Mouse (Mus musculus): ENCODE measurements around the gene Adamtsl3.

Gene Adamtsl3

DNA sequence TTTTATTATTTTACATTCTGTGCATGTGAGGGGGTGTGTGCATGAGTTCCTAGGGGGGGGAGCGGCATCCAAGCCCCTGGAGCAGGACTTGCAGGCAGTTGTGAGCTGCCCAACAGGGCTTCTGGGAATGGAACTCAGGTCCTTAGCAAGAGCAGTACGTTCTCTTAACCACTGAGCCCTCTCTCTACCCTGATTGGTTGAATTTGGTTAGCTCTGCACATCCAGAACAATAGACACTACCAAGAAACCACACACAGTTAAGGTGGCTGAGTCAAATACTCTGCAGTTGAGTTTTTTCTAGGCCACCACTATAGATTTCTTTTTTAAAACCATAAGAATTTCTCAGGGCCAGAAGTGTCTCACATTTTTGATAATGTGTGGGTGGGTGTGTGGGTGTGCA lies 158.7 kb downstream of the Adamtsl3 start:
- DNase-seq (ENCODE audit: extremely low spot score, low read depth, low spot score) = no peak

DNA sequence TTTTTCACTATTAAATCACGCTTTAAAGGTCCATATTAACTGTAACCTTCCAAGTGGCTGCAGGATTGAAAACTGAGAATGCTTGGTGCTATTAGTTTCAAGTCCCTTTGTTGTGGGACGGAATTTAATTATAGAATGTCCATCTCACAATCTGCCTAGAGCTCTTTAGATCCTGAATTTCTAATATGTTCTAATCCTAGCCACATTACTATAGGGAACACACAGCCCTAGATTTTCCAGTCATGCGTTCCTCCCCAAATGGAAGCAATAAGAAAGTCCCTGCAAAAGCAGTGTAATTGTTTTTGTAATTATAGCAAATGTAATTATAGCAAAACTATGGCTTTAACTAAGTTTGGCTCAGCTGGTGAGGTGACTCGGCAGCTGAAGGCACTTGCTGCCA lies 161.6 kb downstream of the Adamtsl3 start:
- no peak for DNase-seq (ENCODE audit: extremely low spot score, low read depth, low spot score)

- no peak for DNase-seq (ENCODE audit: extremely low spot score, low read depth, low spot score)
These were observed 165.8 kb downstream of the Adamtsl3 start for GRCm38 (mm10) chr7:82501306-82501705.

GRCm38 (mm10) chr7:82502511-82502910 lies 167.0 kb downstream of the Adamtsl3 start:
- DNase-seq (ENCODE audit: extremely low spot score, low read depth, low spot score) = no peak

DNA sequence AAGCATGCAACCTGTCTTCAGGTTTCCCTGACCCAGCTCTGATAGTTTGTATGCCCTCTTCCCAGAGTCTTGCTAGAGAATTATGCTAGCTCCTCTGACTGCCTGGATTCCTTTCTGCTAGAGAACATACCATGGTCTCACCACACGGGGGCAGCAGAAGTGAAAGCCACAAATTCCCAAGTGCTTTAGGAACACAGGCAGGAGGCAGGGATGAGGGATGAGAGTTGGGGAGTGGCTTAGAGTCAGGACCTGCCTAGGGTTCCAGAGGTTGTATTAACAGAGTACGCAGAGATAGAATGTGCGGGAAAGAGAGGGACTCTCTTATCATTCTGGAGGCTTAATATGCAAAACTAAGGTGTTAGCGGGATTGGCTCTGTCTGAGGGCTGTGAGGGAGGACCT lies 168.6 kb downstream of the Adamtsl3 start:
- peak; percentile 58 for DNase-seq (ENCODE audit: extremely low spot score, low read depth, low spot score)

GRCm38 (mm10) chr7:82530583-82530982 lies 195.1 kb downstream of the Adamtsl3 start:
- no peak for DNase-seq (ENCODE audit: extremely low spot score, low read depth, low spot score)

DNA sequence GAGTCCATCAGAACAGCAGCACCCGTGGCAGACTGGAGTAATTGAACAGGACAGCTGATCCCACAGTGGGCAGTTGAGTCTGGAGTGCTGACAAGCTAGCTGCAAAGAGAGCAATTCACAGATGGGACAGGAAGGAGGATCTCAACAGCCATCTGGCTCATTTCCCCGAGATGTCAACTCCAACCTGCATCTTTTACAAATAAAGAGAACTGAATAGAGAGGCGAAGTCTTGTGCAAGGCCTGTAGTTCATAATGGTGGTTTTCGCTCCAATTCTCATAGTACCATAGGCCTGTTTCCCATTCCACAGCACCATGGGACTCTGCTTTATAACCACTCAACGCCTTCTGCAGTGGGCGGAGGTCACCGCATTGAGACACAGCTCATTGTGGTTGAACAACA lies 195.9 kb downstream of the Adamtsl3 start:
- DNase-seq (ENCODE audit: extremely low spot score, low read depth, low spot score) = no peak

- DNase-seq (ENCODE audit: extremely low spot score, low read depth, low spot score) = peak; percentile 5
These were observed 197.7 kb downstream of the Adamtsl3 start for GRCm38 (mm10) chr7:82533188-82533587.

DNA sequence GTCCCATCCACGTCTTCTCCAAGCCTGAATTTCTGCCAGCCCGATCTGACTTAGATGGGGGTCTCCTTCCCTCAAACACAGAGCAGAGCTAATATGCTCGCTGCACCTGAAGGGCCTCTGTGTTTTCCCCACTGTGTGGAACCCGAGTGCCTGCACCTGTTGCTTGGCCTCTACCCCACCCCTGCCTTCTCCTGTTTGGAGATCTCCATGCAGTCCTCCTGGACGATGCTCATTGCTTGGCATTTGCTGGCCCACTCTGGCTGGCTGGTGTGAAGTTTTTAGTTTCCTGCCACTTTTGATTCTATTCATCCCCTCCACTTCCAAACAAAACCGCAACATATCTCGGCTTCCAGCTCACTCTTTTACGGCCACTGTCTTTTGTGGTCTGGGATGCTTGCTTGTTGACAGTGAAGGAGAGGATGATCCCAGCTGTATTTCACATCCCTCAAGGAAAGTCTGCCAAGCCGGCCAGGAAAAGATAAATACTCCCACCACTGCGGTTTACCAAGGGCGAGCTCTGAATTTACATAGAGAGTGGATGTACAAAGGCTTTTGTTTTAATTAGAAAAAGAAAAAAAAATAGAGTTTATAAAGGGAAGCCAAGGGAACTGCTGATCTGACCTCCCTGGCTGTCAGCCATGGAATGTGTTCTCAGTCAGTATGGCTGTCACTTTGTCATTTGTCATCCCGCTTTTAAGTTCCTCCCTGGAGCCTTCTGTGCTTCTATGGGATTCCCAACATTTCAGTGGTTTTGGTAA lies 198.4 kb downstream of the Adamtsl3 start:
- DNase-seq (ENCODE audit: extremely low spot score, low read depth, low spot score) = no peak

GRCm38 (mm10) chr7:82544390-82544919 lies 209.0 kb downstream of the Adamtsl3 start:
- peak; percentile 2 for DNase-seq (ENCODE audit: extremely low spot score, low read depth, low spot score)

- DNase-seq (ENCODE audit: extremely low spot score, low read depth, low spot score) = no peak
These were observed 216.5 kb downstream of the Adamtsl3 start for GRCm38 (mm10) chr7:82552005-82552404.

DNA sequence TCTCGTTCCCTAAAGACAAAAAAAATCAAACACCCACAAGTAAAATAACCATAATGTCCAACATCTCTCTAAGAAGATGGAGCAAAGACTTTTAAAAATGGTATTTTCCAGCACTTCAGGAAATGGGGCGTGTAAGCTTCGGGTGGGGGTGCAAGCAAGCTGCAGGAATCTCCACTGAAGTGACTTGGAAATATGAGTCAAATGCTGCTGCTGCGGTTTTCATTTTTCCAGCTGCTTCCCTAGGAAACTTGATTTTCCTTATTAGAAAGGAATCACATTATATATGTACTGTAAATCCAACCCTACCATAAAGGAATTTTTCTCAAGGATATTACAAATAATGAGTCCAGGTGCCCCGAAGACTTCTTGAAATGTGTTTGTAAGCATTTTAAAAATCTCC lies 220.3 kb downstream of the Adamtsl3 start:
- no peak for DNase-seq (ENCODE audit: extremely low spot score, low read depth, low spot score)

DNA sequence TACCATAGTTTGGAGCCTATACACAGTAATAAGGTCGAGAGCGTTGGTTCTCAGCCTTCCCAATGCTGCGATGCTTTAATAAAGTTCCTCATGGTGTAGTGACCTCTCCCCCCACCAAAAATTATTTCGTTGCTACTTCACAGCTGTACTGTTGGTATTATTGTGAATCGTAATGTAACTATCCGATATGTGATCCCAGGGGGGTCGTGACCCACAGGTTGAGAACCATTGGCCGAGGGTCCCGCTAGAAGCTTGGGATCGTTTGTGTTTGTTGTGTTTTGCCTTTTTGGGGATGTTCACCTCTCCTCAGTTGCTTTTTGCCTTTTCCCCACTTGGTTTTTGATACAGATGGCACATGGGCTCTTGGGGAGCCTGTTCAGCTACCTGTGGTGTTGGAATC lies 220.9 kb downstream of the Adamtsl3 start:
- no peak for DNase-seq (ENCODE audit: extremely low spot score, low read depth, low spot score)

GRCm38 (mm10) chr7:82557111-82557510 lies 221.6 kb downstream of the Adamtsl3 start:
- no peak for DNase-seq (ENCODE audit: extremely low spot score, low read depth, low spot score)

DNA sequence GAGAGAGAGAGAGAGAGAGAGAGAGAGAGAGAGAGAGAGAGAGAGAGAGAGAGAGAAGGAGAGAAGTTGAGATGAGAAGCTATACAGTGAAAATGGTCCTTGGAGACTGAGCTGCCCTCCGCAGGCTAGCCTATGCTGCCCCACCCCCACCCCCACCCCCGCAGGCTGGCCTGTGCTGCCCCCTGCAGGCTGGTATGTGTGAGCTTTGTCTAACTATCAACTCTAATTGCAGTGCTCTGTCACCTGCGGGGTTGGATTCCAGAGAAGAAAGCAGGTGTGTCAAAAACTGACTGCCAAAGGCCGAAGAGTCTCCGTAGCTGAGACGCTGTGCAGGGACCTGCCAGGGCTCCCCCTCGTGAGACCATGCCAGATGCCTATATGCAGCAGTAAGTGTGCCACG lies 231.2 kb downstream of the Adamtsl3 start:
- no peak for DNase-seq (ENCODE audit: extremely low spot score, low read depth, low spot score)

DNA sequence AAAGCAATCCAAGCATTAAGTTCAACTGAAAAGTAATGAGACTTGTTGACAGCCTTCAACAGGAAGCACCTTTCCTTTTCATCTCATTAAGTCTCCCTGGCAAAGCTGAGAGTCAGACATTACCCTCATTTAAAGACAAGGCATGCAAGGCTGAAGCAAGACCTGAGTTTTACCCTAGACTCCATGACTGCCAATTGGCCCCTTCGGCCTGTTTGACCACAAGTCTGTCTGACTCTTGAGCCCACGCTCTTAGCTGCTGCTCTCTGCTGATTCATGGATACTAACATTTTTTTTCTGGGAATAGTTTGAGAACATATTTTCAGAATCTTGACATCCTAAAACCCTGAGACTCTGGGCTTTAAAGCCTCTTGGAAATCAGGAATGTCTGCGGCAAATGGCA lies 232.3 kb downstream of the Adamtsl3 start:
- no peak for DNase-seq (ENCODE audit: extremely low spot score, low read depth, low spot score)

- no peak for DNase-seq (ENCODE audit: extremely low spot score, low read depth, low spot score)
These were observed 237.5 kb downstream of the Adamtsl3 start for GRCm38 (mm10) chr7:82572981-82573380.

DNA sequence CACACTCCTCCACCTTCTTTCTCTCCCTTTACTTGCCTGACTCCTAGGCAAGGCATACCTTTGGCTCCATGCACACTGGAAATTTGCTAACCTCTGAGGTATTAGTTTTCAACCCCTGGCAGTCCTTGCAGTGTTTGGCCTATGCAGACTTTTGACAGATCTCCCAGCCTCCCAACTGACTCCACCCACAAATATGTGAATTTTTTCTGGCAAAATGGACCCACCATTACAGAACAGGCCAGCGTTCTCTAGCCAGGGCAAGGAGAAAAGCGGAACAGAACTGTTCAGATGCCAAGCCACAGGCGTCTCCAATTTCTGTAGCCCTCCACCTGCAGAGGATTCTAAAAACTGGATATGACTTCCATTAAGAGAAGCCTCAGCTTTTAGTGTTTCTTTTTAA lies 244.5 kb downstream of the Adamtsl3 start:
- no peak for DNase-seq (ENCODE audit: extremely low spot score, low read depth, low spot score)

- DNase-seq (ENCODE audit: extremely low spot score, low read depth, low spot score) = no peak
These were observed 246.3 kb downstream of the Adamtsl3 start for GRCm38 (mm10) chr7:82581802-82582201.

DNA sequence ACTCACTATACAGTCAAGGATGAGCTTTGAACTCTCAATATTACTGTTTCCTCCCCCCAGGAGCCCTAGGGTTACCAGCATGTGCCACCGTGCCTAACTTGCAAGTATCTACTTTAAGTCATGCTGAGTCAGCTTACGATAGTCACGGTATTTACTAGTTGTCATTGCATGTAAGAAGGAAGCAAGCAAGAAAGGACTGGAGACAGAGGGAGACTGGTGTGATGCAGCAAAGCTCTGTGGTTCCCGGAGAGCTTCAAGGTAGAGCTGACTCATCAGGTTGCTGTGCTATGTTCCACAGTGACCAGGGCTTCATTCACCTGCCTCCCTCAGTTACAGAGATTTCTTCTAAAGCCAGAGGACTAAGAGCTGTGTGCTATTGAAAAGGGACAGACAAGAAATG lies 247.0 kb downstream of the Adamtsl3 start:
- no peak for DNase-seq (ENCODE audit: extremely low spot score, low read depth, low spot score)

DNA sequence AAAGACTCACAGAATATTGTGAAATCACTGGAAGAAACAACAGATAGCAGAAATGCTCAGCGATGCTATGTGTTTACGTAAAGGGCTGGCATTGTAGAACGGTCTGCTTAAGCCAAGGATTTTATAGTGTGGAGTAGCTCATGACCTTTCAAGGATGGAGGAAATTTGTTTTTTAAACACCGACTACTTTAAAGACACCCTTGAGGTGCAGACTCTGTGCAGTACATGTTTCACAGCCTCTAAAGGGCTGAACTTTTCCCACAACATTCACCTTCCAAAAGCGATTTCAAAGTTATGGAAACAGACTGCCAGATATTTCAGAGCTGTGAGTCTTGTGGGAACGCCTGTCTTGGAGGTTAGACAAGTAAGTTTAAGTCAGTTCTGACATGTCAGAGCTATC lies 255.4 kb downstream of the Adamtsl3 start:
- no peak for DNase-seq (ENCODE audit: extremely low spot score, low read depth, low spot score)

- DNase-seq (ENCODE audit: extremely low spot score, low read depth, low spot score) = no peak
These were observed 266.5 kb downstream of the Adamtsl3 start for GRCm38 (mm10) chr7:82602008-82602407.

GRCm38 (mm10) chr7:82605425-82605824 lies 269.9 kb downstream of the Adamtsl3 start:
- DNase-seq (ENCODE audit: extremely low spot score, low read depth, low spot score) = no peak
